Mouse (Mus musculus) C2C12 (cell line): Measurements from ENCODE around the gene B3galt1.

Experiments
- CEBPB ChIP-seq: IDR thresholded peaks from one replicate; pipeline ENCODE4 v1.6.1; 2011; ENCODE audit warnings: low read depth, mild to moderate bottlenecking, control low read depth, moderate library complexity
- CTCF ChIP-seq: IDR thresholded peaks from one replicate; pipeline ENCODE4 v1.5.1; 2011; ENCODE audit not compliant: control insufficient read depth, insufficient read depth, insufficient read length
- FOSL1 ChIP-seq: IDR thresholded peaks from one replicate; pipeline ENCODE4 v1.8.0; 2011; ENCODE audit warnings: mild to moderate bottlenecking, low read length; ENCODE audit not compliant: poor library complexity, insufficient read depth, severe bottlenecking
- MAX ChIP-seq: IDR thresholded peaks from one replicate; pipeline ENCODE4 v1.6.1; 2011; ENCODE audit warnings: mild to moderate bottlenecking, control low read depth
- MYOD1 ChIP-seq: IDR thresholded peaks from one replicate; pipeline ENCODE4 v1.6.1; 2011; ENCODE audit warnings: low read depth; ENCODE audit not compliant: control insufficient read depth, insufficient read length
- MYOG ChIP-seq: IDR thresholded peaks from one replicate; pipeline ENCODE4 v1.6.1; 2011; ENCODE audit not compliant: control insufficient read depth, insufficient read length; ENCODE audit errors: extremely low read depth
- USF1 ChIP-seq: IDR thresholded peaks from one replicate; pipeline ENCODE4 v1.6.1; 2011; ENCODE audit warnings: low read depth, mild to moderate bottlenecking, control low read depth, moderate library complexity

DNA sequence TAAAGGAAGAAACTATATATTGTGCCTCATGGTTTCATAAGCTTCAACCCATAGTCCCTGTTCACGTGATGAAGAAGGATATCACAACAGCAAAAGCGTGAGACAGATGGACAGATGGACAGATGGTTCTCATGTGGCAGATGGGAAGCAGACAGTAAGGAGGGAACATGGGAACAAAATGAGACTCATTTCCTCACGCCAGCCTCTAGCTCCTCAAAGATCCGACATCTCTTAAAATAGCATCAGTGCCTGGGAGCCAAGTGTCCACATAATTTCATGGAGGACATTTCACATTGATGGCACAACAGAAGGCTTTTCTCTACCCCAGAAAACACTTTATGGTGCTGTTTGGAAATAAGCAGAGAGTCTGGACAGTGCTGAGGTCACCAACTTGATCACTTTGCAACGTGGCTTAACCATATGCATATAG, 454.6 kb downstream of the B3galt1 start:
- TF ChIP-seq MAX (no peak), USF1 (no peak), CTCF (no peak), CEBPB (no peak), MYOG (no peak), MYOD1 (no peak), FOSL1 (no peak)
